In genomic region chr7:97386106-97386805, GRCm38 (mm10) we compare ENCODE assay signal across 12 mouse cellular contexts. TPM values are rescaled to one million over a fixed set of nuclear protein-coding genes. Genes with fewer than 3 reads are reported as not detected.
DNase-seq lines count a peak whose midpoint lies in the region; ATAC-seq and TF ChIP-seq lines count a peak whose summit lies in the region.
"Had no signal": no experiment of that assay in that cellular context is flagged by ENCODE, and none has a peak within 500 bp of the region (broad histone marks: within the 10 kb centered on the region; RNA-seq: fewer than 3 reads in every experiment).

No protein-coding gene starts in this region.

- no peak overlapping the region for H3K4me3 ChIP-seq in gastrocnemius, adult 2 months
- no peak overlapping the region for H3K4me3 ChIP-seq in midbrain, postnatal 0 days (ENCODE audit: low read depth, low read length)
- H3K4me3 ChIP-seq in midbrain, embryonic 16.5 days (ENCODE audit: low read depth, low read length), result no peak overlapping the region
- H3K4me3 ChIP-seq: liver, embryonic 13.5 days had no signal

- TF ChIP-seq CTCF in gastrocnemius, adult 2 months (IDR thresholded peaks at IDR 0.05), result no peak
- TF ChIP-seq CTCF in midbrain, postnatal 0 days (IDR thresholded peaks at IDR 0.05), result no peak

- WGBS in midbrain, postnatal 0 days, result 87% methylated on average over 7 of the region's 7 CpGs
- WGBS in midbrain, embryonic 16.5 days, result 92% methylated on average over 7 of the region's 7 CpGs

- H3K36me3 ChIP-seq in midbrain, postnatal 0 days (ENCODE audit: insufficient read depth, low read length), result peaks cover 35% of the 10 kb centered on the region
- peaks cover 13% of the 10 kb centered on the region for H3K36me3 ChIP-seq in midbrain, embryonic 16.5 days (ENCODE audit: control insufficient read depth, insufficient read depth, low read length)

- no peaks in the 10 kb centered on the region for H3K27me3 ChIP-seq in midbrain, postnatal 0 days (ENCODE audit: insufficient read depth, low read length)
- H3K27me3 ChIP-seq in midbrain, embryonic 16.5 days (ENCODE audit: control insufficient read depth, insufficient read depth, low read depth, low read length), result no peaks in the 10 kb centered on the region
- H3K27me3 ChIP-seq: liver, embryonic 13.5 days had no signal

- intact Hi-C loops in gastrocnemius, adult 2 months (cut with DNase I), result no loop called here

- H3K4me2 ChIP-seq in midbrain, postnatal 0 days (ENCODE audit: low read depth, low read length, poor library complexity, severe bottlenecking), result no peak overlapping the region
- H3K4me2 ChIP-seq in midbrain, embryonic 16.5 days (ENCODE audit: low read length), result no peak overlapping the region
- H3K4me2 ChIP-seq: liver, embryonic 13.5 days had no signal

- peak; percentile 46 for DNase-seq in gastrocnemius, adult 2 months
- no peak for DNase-seq in gastrocnemius, postnatal 4 days (ENCODE audit: low spot score in 2 of 2)
- peak; percentile 5 for DNase-seq in midbrain, postnatal 0 days (ENCODE audit: low spot score)
- DNase-seq in heart, adult 9 months (ENCODE audit: low spot score in 2 of 2), result peak; percentile 61 to 66
- DNase-seq in lung, postnatal 14 days, result peak; percentile 39
- DNase-seq in embryo, embryonic 10.5 days (ENCODE audit: low spot score), result no peak
- DNase-seq: kidney, adult 8-10 months; liver, embryonic 13.5 days; thymus, adult 18-20 months had no signal

- no peaks in the 10 kb centered on the region for H3K9me3 ChIP-seq in midbrain, postnatal 0 days (ENCODE audit: low read length)
- H3K9me3 ChIP-seq in midbrain, embryonic 16.5 days (replicated peaks; ENCODE audit: control insufficient read depth, low read length, poor library complexity, severe bottlenecking), result no peaks in the 10 kb centered on the region
- H3K9me3 ChIP-seq: liver, embryonic 13.5 days had no signal

- no peaks in the 10 kb centered on the region for H3K4me1 ChIP-seq in midbrain, postnatal 0 days (ENCODE audit: insufficient read depth, low read length)
- H3K4me1 ChIP-seq in midbrain, embryonic 16.5 days (ENCODE audit: control insufficient read depth, insufficient read depth, low read length), result no peaks in the 10 kb centered on the region
- H3K4me1 ChIP-seq: liver, embryonic 13.5 days had no signal

- no peak for ATAC-seq in midbrain, postnatal 0 days (ENCODE audit: low FRiP score)
- no peak for ATAC-seq in midbrain, embryonic 16.5 days
- no peak for ATAC-seq in monocyte, adult 5-6 weeks (replicated peaks; ENCODE audit: insufficient number of reproducible peaks, low FRiP score, low TSS enrichment, poor library complexity, severe bottlenecking)

- H3K27ac ChIP-seq in gastrocnemius, adult 2 months, result peak overlapping the region; percentile 76
- H3K27ac ChIP-seq in midbrain, postnatal 0 days (ENCODE audit: low read depth, low read length), result no peak overlapping the region
- H3K27ac ChIP-seq in midbrain, embryonic 16.5 days (ENCODE audit: low read length), result no peak overlapping the region
- H3K27ac ChIP-seq: liver, embryonic 13.5 days had no signal

- H3K9ac ChIP-seq in midbrain, postnatal 0 days (replicated peaks; ENCODE audit: low read length, poor library complexity, severe bottlenecking), result no peak overlapping the region
- no peak overlapping the region for H3K9ac ChIP-seq in midbrain, embryonic 16.5 days (ENCODE audit: low read depth, low read length)
- H3K9ac ChIP-seq: liver, embryonic 13.5 days had no signal

RNA-seq across cellular contexts. Expression of gene Ndufc2, which starts 13.5 kb away (rescaled TPM):
- 100 to 1,000 TPM; 254 to 341 TPM for total RNA-seq in gastrocnemius, adult 2 months (2021)
- total RNA-seq in gastrocnemius, postnatal 4 days (2021), result 100 to 1,000 TPM; 255 to 257 TPM
- total RNA-seq in midbrain, postnatal 0 days (2014; rRNA removed), result 408 and 463 TPM in 2 replicates
- 608 and 638 TPM in 2 replicates for polyA plus RNA-seq in midbrain, postnatal 0 days (2015; fragmentation: Nextera tagmentation; extraction: Ambion mirVana)
- 426 and 456 TPM in 2 replicates for polyA plus RNA-seq in midbrain, embryonic 16.5 days (2015; fragmentation: Nextera tagmentation; extraction: Ambion mirVana)
- total RNA-seq in monocyte, adult 5-6 weeks (2017), result 50.0 to 98.9 TPM (median 90.5 TPM) in 3 replicates

RNA-seq across cellular contexts. Expression of gene Alg8, which starts 14.8 kb away (rescaled TPM):
- total RNA-seq in gastrocnemius, adult 2 months (2021), result 1 to 10 TPM; 3.1 to 4.7 TPM
- 1 to 10 TPM; 7.9 to 8.1 TPM for total RNA-seq in gastrocnemius, postnatal 4 days (2021)
- total RNA-seq in midbrain, postnatal 0 days (2014; rRNA removed), result 6.4 and 7.3 TPM in 2 replicates
- 9.0 and 9.1 TPM in 2 replicates for polyA plus RNA-seq in midbrain, postnatal 0 days (2015; fragmentation: Nextera tagmentation; extraction: Ambion mirVana)
- polyA plus RNA-seq in midbrain, embryonic 16.5 days (2015; fragmentation: Nextera tagmentation; extraction: Ambion mirVana), result 12.3 and 12.7 TPM in 2 replicates
- total RNA-seq in monocyte, adult 5-6 weeks (2017), result 1.9 to 8.3 TPM (median 4.5 TPM) in 3 replicates

RNA-seq across cellular contexts. Expression of gene Thrsp, which starts 31.3 kb away (rescaled TPM):
- 10 to 100 TPM; 18.0 to 20.7 TPM for total RNA-seq in gastrocnemius, adult 2 months (2021)
- total RNA-seq in gastrocnemius, postnatal 4 days (2021), result 10 to 100 TPM; 53.7 to 60.9 TPM
- 0.85 and 1.7 TPM in 2 replicates for total RNA-seq in midbrain, postnatal 0 days (2014; rRNA removed)
- polyA plus RNA-seq in midbrain, postnatal 0 days (2015; fragmentation: Nextera tagmentation; extraction: Ambion mirVana), result 1.3 and 1.6 TPM in 2 replicates
- 1.7 and 2.3 TPM in 2 replicates for polyA plus RNA-seq in midbrain, embryonic 16.5 days (2015; fragmentation: Nextera tagmentation; extraction: Ambion mirVana)
- not detected in 3 replicates for total RNA-seq in monocyte, adult 5-6 weeks (2017)
- total RNA-seq: MEL had no signal
- polyA plus RNA-seq: liver, embryonic 13.5 days had no signal

RNA-seq across cellular contexts. Expression of gene Kctd21, which starts 54.1 kb away (rescaled TPM):
- total RNA-seq in gastrocnemius, adult 2 months (2021), result 1 to 10 TPM; 3.4 to 5.1 TPM
- 1 to 10 TPM; 2.0 to 2.7 TPM for total RNA-seq in gastrocnemius, postnatal 4 days (2021)
- 4.0 and 6.1 TPM in 2 replicates for total RNA-seq in midbrain, postnatal 0 days (2014; rRNA removed)
- 3.1 TPM in 2 replicates for polyA plus RNA-seq in midbrain, postnatal 0 days (2015; fragmentation: Nextera tagmentation; extraction: Ambion mirVana)
- 6.7 and 7.6 TPM in 2 replicates for polyA plus RNA-seq in midbrain, embryonic 16.5 days (2015; fragmentation: Nextera tagmentation; extraction: Ambion mirVana)
- total RNA-seq in monocyte, adult 5-6 weeks (2017), result 1.2 to 4.0 TPM (median 2.2 TPM) in 3 replicates

RNA-seq across cellular contexts. Expression of gene Usp35, which starts 54.4 kb away (rescaled TPM):
- total RNA-seq in gastrocnemius, adult 2 months (2021), result under 1 TPM; 0.45 to 0.64 TPM
- 1 to 10 TPM; 1.9 to 2.5 TPM for total RNA-seq in gastrocnemius, postnatal 4 days (2021)
- total RNA-seq in midbrain, postnatal 0 days (2014; rRNA removed), result 13.4 and 14.3 TPM in 2 replicates
- polyA plus RNA-seq in midbrain, postnatal 0 days (2015; fragmentation: Nextera tagmentation; extraction: Ambion mirVana), result 2.7 and 2.9 TPM in 2 replicates
- 3.1 and 3.2 TPM in 2 replicates for polyA plus RNA-seq in midbrain, embryonic 16.5 days (2015; fragmentation: Nextera tagmentation; extraction: Ambion mirVana)
- total RNA-seq in monocyte, adult 5-6 weeks (2017), result 1.9 to 8.0 TPM (median 5.7 TPM) in 3 replicates

Comparison
In these comparisons a context has a peak if more than half of its experiments do, and no peak if none do; other contexts are left out.
1. DNase-seq: peak in gastrocnemius, adult 2 months (single experiment), midbrain, postnatal 0 days (single experiment), heart, adult 9 months (2 of 2) and lung, postnatal 14 days (single experiment); none in gastrocnemius, postnatal 4 days (0 of 2) and embryo, embryonic 10.5 days (single experiment).